Mouse (Mus musculus) G1E (cell line): ENCODE measurements around the gene Gng12. TPM values are rescaled to one million over a fixed set of nuclear protein-coding genes. Genes with fewer than 3 reads are reported as not detected.

ENCODE experiments used
- ATAC-seq: 2 replicates; pipeline ENCODE4 v1.8.0; 2016; ENCODE audit warnings: mild to moderate bottlenecking; ENCODE audit not compliant: insufficient number of reproducible peaks, poor library complexity, low FRiP score, severe bottlenecking; ENCODE audit errors: extremely low read depth
- DNase-seq: peaks from one replicate; pipeline ENCODE4 v3.0.0; 2012; ENCODE audit warnings: low spot score
- H3K27me3 ChIP-seq: 2 replicates; pipeline ENCODE4 v1.6.1; 2012; ENCODE audit warnings: mild to moderate bottlenecking, low read length, inconsistent platforms; ENCODE audit not compliant: insufficient read depth
- H3K36me3 ChIP-seq: replicated peaks from 2 replicates; pipeline ENCODE3; 2012; ENCODE audit warnings: mild to moderate bottlenecking, inconsistent platforms
- H3K4me1 ChIP-seq: 2 replicates; pipeline ENCODE4 v1.6.1; 2012; ENCODE audit warnings: low read depth, low read length, inconsistent platforms, mixed read lengths; ENCODE audit not compliant: insufficient read depth
- H3K4me3 ChIP-seq: 2 replicates; pipeline ENCODE4 v1.5.1; 2012; ENCODE audit warnings: low read depth, mild to moderate bottlenecking, inconsistent platforms, low read length, moderate library complexity, mixed read lengths
- H3K9me3 ChIP-seq: replicated peaks from 2 replicates; pipeline ENCODE4 v1.6.1; 2012; ENCODE audit warnings: inconsistent platforms
- CTCF ChIP-seq: IDR thresholded peaks from 2 replicates; pipeline ENCODE4 v1.5.1; 2012; ENCODE audit warnings: low read depth, low read length, inconsistent platforms, mixed read lengths
- GATA1 ChIP-seq: IDR thresholded peaks from 2 replicates; pipeline ENCODE4 v1.6.1; 2012; ENCODE audit warnings: borderline replicate concordance, low read length, inconsistent platforms, mixed read lengths
- GATA2 ChIP-seq: IDR thresholded peaks from 2 replicates; pipeline ENCODE4 v1.6.1; 2012; ENCODE audit warnings: low read depth, low read length, inconsistent platforms, borderline replicate concordance
- POLR2AphosphoS5 ChIP-seq: IDR thresholded peaks from 2 replicates; pipeline ENCODE4 v1.6.1; 2012; ENCODE audit warnings: low read depth, low read length, inconsistent platforms; ENCODE audit not compliant: insufficient replicate concordance
- TAL1 ChIP-seq: conservative IDR thresholded peaks from 2 replicates; pipeline ENCODE4 v1.6.1; 2012; ENCODE audit warnings: low read depth, low read length, inconsistent platforms, mixed read lengths
- polyA plus RNA-seq: library from polyadenylated mRNA; stranded (reverse); fragments of >175 nt; gene quantifications from 2 replicates; pipeline ENCODE4 v1.2.3, GENCODE M21; 2012
- total RNA-seq, 2 experiments: library from RNA; stranded (forward) in 1 of 2; stranded (reverse) in 1 of 2; fragments of 200-1000 nt in 1 of 2; fragments of >200 nt in 1 of 2; fragmentation: Nextera tagmentation in 1 of 2; gene quantifications; 2 replicates each; pipeline ENCODE4 v1.2.3; 2014 to 2017

The Gng12 gene
- total and polyA plus RNA-seq, 3 experiments = 0.11 to 0.53 TPM; not detected in 1

DNA sequence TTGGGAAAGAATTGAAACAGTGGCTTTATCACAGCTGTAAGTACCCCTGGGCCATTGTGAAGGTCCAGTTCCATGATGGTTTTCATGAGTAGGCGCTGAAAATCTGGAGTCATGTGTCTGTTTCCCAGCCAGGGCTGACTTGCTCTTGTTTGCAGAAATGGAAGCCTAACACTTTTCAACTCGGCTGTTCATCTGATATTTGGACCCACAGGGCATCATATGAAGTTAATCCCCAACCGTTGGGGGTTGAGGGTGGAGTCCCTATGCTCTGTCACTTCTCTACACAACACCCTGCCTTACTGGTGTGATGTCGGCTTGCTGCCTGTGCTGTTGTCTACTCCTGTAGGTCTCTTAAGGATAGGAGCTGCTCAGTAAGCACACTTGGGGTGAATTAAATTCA lies 83.8 kb downstream of the Gng12 start:
- peaks cover 54% of the 10 kb centered on the region for H3K4me1 ChIP-seq
- ATAC-seq (no peak), DNase-seq (no peak)
- H3K4me3 ChIP-seq = no peak overlapping the region
- H3K9me3 ChIP-seq = no peaks in the 10 kb centered on the region
- H3K27me3 ChIP-seq = no peaks in the 10 kb centered on the region
- TF ChIP-seq CTCF (no peak), POLR2AphosphoS5 (no peak), TAL1 (no peak), GATA1 (no peak), GATA2 (no peak)
- no peaks in the 10 kb centered on the region for H3K36me3 ChIP-seq

DNA sequence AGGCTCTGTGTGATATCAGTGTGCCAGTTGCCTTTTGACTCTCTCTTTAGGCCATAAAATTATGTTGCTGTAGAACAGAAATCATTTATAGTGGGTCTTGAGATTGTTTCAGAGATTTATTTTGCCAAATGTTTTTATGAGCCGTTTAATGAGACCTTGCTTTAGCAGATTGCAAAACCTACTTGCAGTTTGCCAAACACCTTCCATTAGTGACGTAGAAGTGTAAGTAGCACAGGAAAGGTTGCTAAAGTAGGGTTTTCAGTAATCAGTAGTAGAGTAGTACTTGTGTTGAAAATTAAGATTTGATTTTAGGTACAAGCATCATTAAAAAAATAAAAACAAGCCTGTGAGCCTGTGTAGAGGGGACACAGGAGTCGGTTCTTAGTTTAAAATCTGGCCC lies 85.2 kb downstream of the Gng12 start:
- Histone ChIP-seq H3K4me1 (peaks cover 56% of the 10 kb centered on the region), H3K4me3 (no peak overlapping the region), H3K9me3 (no peaks in the 10 kb centered on the region), H3K36me3 (no peaks in the 10 kb centered on the region), H3K27me3 (no peaks in the 10 kb centered on the region)
- DNase-seq (no peak), ATAC-seq (no peak)
- TF ChIP-seq POLR2AphosphoS5 (no peak), GATA1 (no peak), GATA2 (no peak), TAL1 (no peak), CTCF (no peak)

DNA sequence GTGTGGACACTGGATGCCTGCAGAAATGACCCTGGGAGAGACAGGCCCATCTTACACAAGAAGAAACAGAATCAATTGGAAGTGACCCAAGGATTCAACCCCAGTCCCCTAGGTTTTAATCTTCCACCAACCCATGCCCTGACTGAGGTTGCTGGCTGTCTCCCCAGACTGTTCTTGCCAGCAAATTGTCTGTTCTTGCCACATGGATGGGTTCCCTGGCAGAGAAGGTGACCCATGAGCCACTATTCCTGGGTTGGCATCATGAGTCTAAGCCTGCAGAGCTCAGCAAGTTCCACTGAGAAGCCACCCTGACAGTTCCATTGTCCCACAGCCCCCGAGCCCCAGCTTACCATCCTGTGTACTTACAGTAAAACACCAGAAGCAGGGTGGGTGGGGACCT lies 85.7 kb downstream of the Gng12 start:
- H3K4me1 ChIP-seq = peaks cover 61% of the 10 kb centered on the region
- no peaks in the 10 kb centered on the region for H3K27me3 ChIP-seq
- H3K9me3 ChIP-seq = no peaks in the 10 kb centered on the region
- TF ChIP-seq TAL1 (no peak), CTCF (no peak), GATA1 (no peak), POLR2AphosphoS5 (no peak), GATA2 (no peak)
- DNase-seq (no peak), ATAC-seq (no peak)
- no peak overlapping the region for H3K4me3 ChIP-seq
- H3K36me3 ChIP-seq = no peaks in the 10 kb centered on the region

- no peak for TF ChIP-seq CTCF
- no peak for TF ChIP-seq GATA1
- no peak for TF ChIP-seq POLR2AphosphoS5
- TF ChIP-seq GATA2 = no peak
- no peak for TF ChIP-seq TAL1
- Histone ChIP-seq H3K27me3 (no peaks in the 10 kb centered on the region), H3K36me3 (no peaks in the 10 kb centered on the region), H3K4me1 (peaks cover 67% of the 10 kb centered on the region), H3K9me3 (no peaks in the 10 kb centered on the region), H3K4me3 (no peak overlapping the region)
- ATAC-seq (no peak), DNase-seq (no peak)
Observed at GRCm38 (mm10) chr6:66984079-66984478, 87.9 kb downstream of the Gng12 start.

DNA sequence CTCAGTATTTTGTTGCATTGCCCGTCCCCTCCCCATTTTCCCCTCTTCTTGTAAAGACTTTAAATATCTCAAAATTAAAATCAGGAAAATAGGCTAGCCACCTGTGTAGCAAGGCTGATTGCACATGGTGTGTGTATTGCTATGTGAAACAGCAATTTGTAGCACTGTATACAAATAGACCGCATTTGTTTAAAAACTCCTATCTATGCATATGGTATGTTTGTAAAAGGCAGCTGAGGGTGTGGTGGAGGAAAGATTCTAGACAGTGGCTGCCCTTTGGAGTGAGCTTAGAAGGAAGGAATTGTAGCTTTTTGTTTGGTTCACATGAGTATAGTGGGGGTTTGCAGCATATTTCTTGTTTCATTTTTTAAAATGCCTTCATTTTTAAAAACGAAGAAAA lies 88.5 kb downstream of the Gng12 start:
- Histone ChIP-seq H3K27me3 (no peaks in the 10 kb centered on the region), H3K9me3 (no peaks in the 10 kb centered on the region), H3K4me3 (no peak overlapping the region), H3K36me3 (no peaks in the 10 kb centered on the region), H3K4me1 (peaks cover 68% of the 10 kb centered on the region)
- ATAC-seq = no peak
- DNase-seq = no peak
- TF ChIP-seq GATA2 (no peak), POLR2AphosphoS5 (no peak), TAL1 (no peak), GATA1 (no peak), CTCF (no peak)

DNA sequence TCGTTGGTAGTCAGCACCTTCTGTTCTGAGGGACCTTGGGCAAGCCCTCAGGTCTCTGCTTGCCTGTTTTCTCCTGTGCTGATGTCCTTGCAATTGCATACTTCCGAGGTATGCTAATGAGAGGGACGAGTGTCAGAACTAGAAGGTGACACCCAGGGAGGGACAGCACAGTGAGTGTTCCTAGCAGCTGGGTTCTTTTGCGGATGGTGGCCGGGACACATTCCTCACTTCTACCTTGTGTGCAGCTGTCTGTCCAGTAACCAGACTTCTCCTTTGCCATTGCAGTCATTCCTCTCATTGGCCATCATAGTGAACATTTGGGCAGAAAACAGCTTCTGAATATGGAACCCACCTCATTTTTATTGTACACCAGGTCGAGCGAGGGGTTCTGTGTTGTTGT lies 89.3 kb downstream of the Gng12 start:
- no peaks in the 10 kb centered on the region for H3K27me3 ChIP-seq
- H3K36me3 ChIP-seq = no peaks in the 10 kb centered on the region
- H3K4me1 ChIP-seq = peaks cover 65% of the 10 kb centered on the region
- DNase-seq = no peak
- no peaks in the 10 kb centered on the region for H3K9me3 ChIP-seq
- TF ChIP-seq POLR2AphosphoS5 (no peak), GATA1 (no peak)
- no peak overlapping the region for H3K4me3 ChIP-seq
- no peak for ATAC-seq

- no peaks in the 10 kb centered on the region for H3K36me3 ChIP-seq
- ATAC-seq = no peak
- no peak for DNase-seq
- no peaks in the 10 kb centered on the region for H3K27me3 ChIP-seq
- H3K4me3 ChIP-seq = no peak overlapping the region
- H3K4me1 ChIP-seq = peaks cover 70% of the 10 kb centered on the region
- no peak for TF ChIP-seq CTCF
- no peak for TF ChIP-seq GATA2
- no peak for TF ChIP-seq POLR2AphosphoS5
- TF ChIP-seq GATA1 = no peak
- TF ChIP-seq TAL1 = no peak
- H3K9me3 ChIP-seq = no peaks in the 10 kb centered on the region
Observed at GRCm38 (mm10) chr6:66986063-66986462, 89.9 kb downstream of the Gng12 start.
